8 mouse cellular contexts compared by ENCODE assay signal in the genomic region with DNA sequence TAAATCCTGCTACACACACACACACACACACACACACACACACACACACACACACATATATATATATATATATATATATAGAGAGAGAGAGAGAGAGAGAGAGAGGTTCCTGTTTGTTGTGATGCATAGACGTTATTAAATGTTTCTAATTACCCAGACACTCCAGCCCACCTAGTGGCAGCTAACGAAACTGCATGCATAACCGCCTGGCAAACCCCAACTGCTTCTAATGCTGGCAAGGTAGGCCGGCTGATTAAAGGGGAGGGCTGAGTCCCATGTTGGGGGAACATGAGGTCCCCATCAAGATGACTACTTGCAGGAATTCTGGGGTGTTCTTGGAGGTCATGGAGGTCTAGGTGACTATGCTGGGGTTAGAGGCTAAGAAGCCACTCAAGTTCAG.
DNase-seq lines count a peak whose midpoint lies in the region; ATAC-seq and TF ChIP-seq lines count a peak whose summit lies in the region.

No protein-coding gene starts in this region.

- H3K4me2 ChIP-seq in forebrain, embryonic 15.5 days (replicated peaks), result no peak overlapping the region
- no peak overlapping the region for H3K4me2 ChIP-seq in midbrain, embryonic 11.5 days
- no peak overlapping the region for H3K4me2 ChIP-seq in midbrain, embryonic 16.5 days (ENCODE audit: low read length)
- H3K4me2 ChIP-seq in stomach, postnatal 0 days (replicated peaks; ENCODE audit: low read depth), result no peak overlapping the region

- H3K4me3 ChIP-seq in forebrain, embryonic 10.5 days, result no peak overlapping the region
- H3K4me3 ChIP-seq in forebrain, embryonic 15.5 days, result no peak overlapping the region
- H3K4me3 ChIP-seq in midbrain, embryonic 11.5 days (ENCODE audit: low read depth, low read length), result no peak overlapping the region
- no peak overlapping the region for H3K4me3 ChIP-seq in midbrain, embryonic 16.5 days (ENCODE audit: low read depth, low read length)
- H3K4me3 ChIP-seq in stomach, postnatal 0 days (ENCODE audit: low read depth, low read length), result no peak overlapping the region

- no peak overlapping the region for H3K27ac ChIP-seq in forebrain, embryonic 10.5 days
- no peak overlapping the region for H3K27ac ChIP-seq in forebrain, embryonic 15.5 days (replicated peaks)
- H3K27ac ChIP-seq in midbrain, embryonic 11.5 days (ENCODE audit: low read depth, low read length), result no peak overlapping the region
- H3K27ac ChIP-seq in midbrain, embryonic 16.5 days (ENCODE audit: low read length), result no peak overlapping the region
- H3K27ac ChIP-seq in stomach, postnatal 0 days (replicated peaks), result no peak overlapping the region

- peak; percentile 71 for TF ChIP-seq CTCF in stomach, postnatal 0 days (IDR thresholded peaks at IDR 0.05; ENCODE audit: low read depth)

- H3K27me3 ChIP-seq in forebrain, embryonic 10.5 days (ENCODE audit: poor library complexity, severe bottlenecking), result 0 out of 2 replicates have a peak, but pooled peaks cover 20% of the 10 kb centered on the region
- H3K27me3 ChIP-seq in forebrain, embryonic 15.5 days, result no peaks in the 10 kb centered on the region
- no peaks in the 10 kb centered on the region for H3K27me3 ChIP-seq in midbrain, embryonic 11.5 days (ENCODE audit: control insufficient read depth, insufficient read depth, low read length)
- H3K27me3 ChIP-seq in midbrain, embryonic 16.5 days (ENCODE audit: control insufficient read depth, insufficient read depth, low read depth, low read length), result no peaks in the 10 kb centered on the region
- H3K27me3 ChIP-seq in stomach, postnatal 0 days (ENCODE audit: control insufficient read depth, insufficient read depth, low read length), result no peaks in the 10 kb centered on the region

- no peak for ATAC-seq in forebrain, embryonic 15.5 days (replicated peaks)
- no peak for ATAC-seq in midbrain, embryonic 11.5 days (ENCODE audit: low FRiP score)
- no peak for ATAC-seq in midbrain, embryonic 16.5 days
- no peak for ATAC-seq in stomach, postnatal 0 days (ENCODE audit: low FRiP score, low TSS enrichment)

- DNase-seq in forebrain, embryonic 10.5 days (ENCODE audit: extremely low spot score, low spot score), result peak; percentile 66
- peak; percentile 95 for DNase-seq in midbrain, embryonic 11.5 days (ENCODE audit: low spot score, missing footprints)
- DNase-seq in cerebellum, postnatal 25 days, result peak; percentile 70 to 81
- peak; percentile 56 to 69 for DNase-seq in kidney, postnatal 25 days
- peak; percentile 52 for DNase-seq in lung, postnatal 14 days
- DNase-seq in stomach, postnatal 0 days (ENCODE audit: low spot score), result peak; percentile 53

- peaks cover 24% of the 10 kb centered on the region for H3K4me1 ChIP-seq in forebrain, embryonic 10.5 days
- H3K4me1 ChIP-seq in forebrain, embryonic 15.5 days, result peaks cover 9% of the 10 kb centered on the region
- H3K4me1 ChIP-seq in midbrain, embryonic 11.5 days (ENCODE audit: control insufficient read depth, insufficient read depth, low read length), result peaks cover 3% of the 10 kb centered on the region; the same call in 1 of the 2 replicates
- H3K4me1 ChIP-seq in midbrain, embryonic 16.5 days (ENCODE audit: control insufficient read depth, insufficient read depth, low read length), result 0 out of 2 replicates have a peak, but pooled peaks cover 4% of the 10 kb centered on the region
- H3K4me1 ChIP-seq in stomach, postnatal 0 days (replicated peaks; ENCODE audit: control insufficient read depth, insufficient read depth), result no peaks in the 10 kb centered on the region

- WGBS in forebrain, embryonic 10.5 days, result 8% methylated on average over 4 of the region's 4 CpGs
- 3% methylated on average over 4 of the region's 4 CpGs for WGBS in forebrain, embryonic 15.5 days
- WGBS in midbrain, embryonic 11.5 days, result 10% methylated on average over 4 of the region's 4 CpGs
- WGBS in midbrain, embryonic 16.5 days, result 4% methylated on average over 4 of the region's 4 CpGs
- 19% methylated on average over 4 of the region's 4 CpGs for WGBS in stomach, postnatal 0 days

- TF ChIP-seq EP300 in stomach, postnatal 0 days (optimal IDR thresholded peaks at IDR 0.05), result no peak

- H3K9me3 ChIP-seq in forebrain, embryonic 10.5 days, result no peaks in the 10 kb centered on the region
- H3K9me3 ChIP-seq in forebrain, embryonic 15.5 days, result no peaks in the 10 kb centered on the region
- H3K9me3 ChIP-seq in midbrain, embryonic 11.5 days (ENCODE audit: control insufficient read depth, low read length), result no peaks in the 10 kb centered on the region
- H3K9me3 ChIP-seq in midbrain, embryonic 16.5 days (replicated peaks; ENCODE audit: control insufficient read depth, low read length, poor library complexity, severe bottlenecking), result no peaks in the 10 kb centered on the region
- H3K9me3 ChIP-seq in stomach, postnatal 0 days (ENCODE audit: control insufficient read depth, low read length), result no peaks in the 10 kb centered on the region

- no peaks in the 10 kb centered on the region for H3K36me3 ChIP-seq in forebrain, embryonic 10.5 days (replicated peaks)
- no peaks in the 10 kb centered on the region for H3K36me3 ChIP-seq in forebrain, embryonic 15.5 days
- no peaks in the 10 kb centered on the region for H3K36me3 ChIP-seq in midbrain, embryonic 11.5 days (ENCODE audit: control insufficient read depth, insufficient read depth, low read length)
- no peaks in the 10 kb centered on the region for H3K36me3 ChIP-seq in midbrain, embryonic 16.5 days (ENCODE audit: control insufficient read depth, insufficient read depth, low read length)
- no peaks in the 10 kb centered on the region for H3K36me3 ChIP-seq in stomach, postnatal 0 days (ENCODE audit: control insufficient read depth, insufficient read depth, low read length)

- no peak overlapping the region for H3K9ac ChIP-seq in forebrain, embryonic 15.5 days (replicated peaks)
- no peak overlapping the region for H3K9ac ChIP-seq in midbrain, embryonic 11.5 days (ENCODE audit: low read length)
- no peak overlapping the region for H3K9ac ChIP-seq in midbrain, embryonic 16.5 days (ENCODE audit: low read depth, low read length)
- H3K9ac ChIP-seq in stomach, postnatal 0 days (ENCODE audit: low read length), result no peak overlapping the region
